Mouse (Mus musculus) layer of hippocampus, postnatal 25 days (tissue): ENCODE measurements around the gene Mob3b. TPM values are rescaled to one million over a fixed set of nuclear protein-coding genes. Genes with fewer than 3 reads are reported as not detected.
A peak's percentile ranks its signal among the peaks of the same experiment; 100 is the strongest.

Source experiments
- DNase-seq, 2 experiments: peaks; one replicate each; pipeline ENCODE4 v3.0.0; 2022; ENCODE audit warnings: mixed read lengths in 2 of 2, low spot score in 1 of 2; ENCODE audit errors: extremely low spot score in 1 of 2
- total RNA-seq, 2 experiments: library from RNA; stranded (reverse); gene quantifications; 2 replicates each; pipeline ENCODE4 v1.2.3; 2021

Mob3b gene
- total RNA-seq = 1 to 10 TPM; 6.4 to 8.1 TPM

GRCm38 (mm10) chr4:35156751-35157611, at the start of gene Mob3b:
Mob3b (minus strand) TSS chr4:35157484.
- DNase-seq = peak; percentile 73 to 88

- DNase-seq = no peak
Observed at GRCm38 (mm10) chr4:35204659-35205058, 47.4 kb upstream of the Mob3b start.

- no peak for DNase-seq
Observed at GRCm38 (mm10) chr4:35203724-35204123, 46.4 kb upstream of the Mob3b start.

- DNase-seq = no peak
Observed at GRCm38 (mm10) chr4:35201700-35202099, 44.4 kb upstream of the Mob3b start.

GRCm38 (mm10) chr4:35192725-35193124, 35.4 kb upstream of the Mob3b start:
- DNase-seq = no peak

- DNase-seq = no peak
Observed at GRCm38 (mm10) chr4:35189794-35190193, 32.5 kb upstream of the Mob3b start.

GRCm38 (mm10) chr4:35187617-35188326, 30.5 kb upstream of the Mob3b start:
- no peak for DNase-seq

GRCm38 (mm10) chr4:35177926-35178645, 20.8 kb upstream of the Mob3b start:
- no peak for DNase-seq

GRCm38 (mm10) chr4:35175566-35175965, 18.3 kb upstream of the Mob3b start:
- no peak for DNase-seq

GRCm38 (mm10) chr4:35173551-35173950, 16.3 kb upstream of the Mob3b start:
- DNase-seq = no peak

- no peak for DNase-seq
Observed at GRCm38 (mm10) chr4:35172471-35172870, 15.2 kb upstream of the Mob3b start.

- DNase-seq = no peak
Observed at GRCm38 (mm10) chr4:35169571-35170125, 12.4 kb upstream of the Mob3b start.

GRCm38 (mm10) chr4:35167855-35168254, 10.6 kb upstream of the Mob3b start:
- no peak for DNase-seq

- no peak for DNase-seq
Observed at GRCm38 (mm10) chr4:35165947-35166346, 8.7 kb upstream of the Mob3b start.

GRCm38 (mm10) chr4:35165275-35165674, 8.0 kb upstream of the Mob3b start:
- DNase-seq = no peak

GRCm38 (mm10) chr4:35157815-35158214, 531 bp upstream of the Mob3b start:
- DNase-seq = no peak

- peak in 1 of 2 experiments; percentile 10 for DNase-seq
Observed at GRCm38 (mm10) chr4:35156149-35156611, 1.1 kb downstream of the Mob3b start.

GRCm38 (mm10) chr4:35155132-35155922, 2.0 kb downstream of the Mob3b start:
- DNase-seq = peak in 1 of 2 experiments; percentile 25

GRCm38 (mm10) chr4:35154051-35154450, 3.2 kb downstream of the Mob3b start:
- DNase-seq = no peak

- DNase-seq = no peak
Observed at GRCm38 (mm10) chr4:35151756-35152155, 5.5 kb downstream of the Mob3b start, which contains the start of gene Ifnk. Ifnk (plus strand) TSS chr4:35152056.
